Mouse (Mus musculus) hindbrain, embryonic 14.5 days (tissue): ENCODE results near the gene Lgi1. TPM values are rescaled to one million over a fixed set of nuclear protein-coding genes. Genes with fewer than 3 reads are reported as not detected.

Source experiments
- ATAC-seq: fragments of 200-750 bp; cut with Nextera tagmentation; 2 replicates; pipeline ENCODE4 v1.8.0; 2017; ENCODE audit warnings: moderate number of reproducible peaks, mild to moderate bottlenecking, moderate TSS enrichment, moderate library complexity; ENCODE audit not compliant: low FRiP score
- DNase-seq: peaks from one replicate; pipeline ENCODE4 v3.0.0-alpha.2; 2015; ENCODE audit warnings: low spot score
- H3K27ac ChIP-seq: fragments of 300-500 bp; sonication (generic); 2 replicates; pipeline ENCODE4 v1.5.1; 2014; ENCODE audit warnings: mild to moderate bottlenecking, moderate library complexity
- H3K27me3 ChIP-seq: fragments of 300-500 bp; sonication (generic); 2 replicates; pipeline ENCODE4 v1.6.1; 2014; ENCODE audit warnings: mild to moderate bottlenecking, low read length, mixed read lengths; ENCODE audit not compliant: control insufficient read depth, insufficient read depth
- H3K36me3 ChIP-seq: fragments of 300-500 bp; sonication (generic); replicated peaks from 2 replicates; pipeline ENCODE4 v1.6.1; 2014; ENCODE audit not compliant: control insufficient read depth, insufficient read depth
- H3K4me1 ChIP-seq: fragments of 300-500 bp; sonication (generic); replicated peaks from 2 replicates; pipeline ENCODE4 v1.6.1; 2014; ENCODE audit warnings: antibody characterized with exemption, low read length, mixed read lengths; ENCODE audit not compliant: control insufficient read depth, insufficient read depth
- H3K4me2 ChIP-seq: fragments of 300-500 bp; sonication (generic); replicated peaks from 2 replicates; pipeline ENCODE4 v1.6.1; 2014; ENCODE audit warnings: mild to moderate bottlenecking, moderate library complexity
- H3K4me3 ChIP-seq: fragments of 300-500 bp; sonication (generic); replicated peaks from 2 replicates; pipeline ENCODE4 v1.5.1; 2014; ENCODE audit warnings: mild to moderate bottlenecking, low read length
- H3K9ac ChIP-seq: fragments of 300-500 bp; sonication (generic); 2 replicates; pipeline ENCODE4 v1.6.1; 2014
- H3K9me3 ChIP-seq: fragments of 300-500 bp; sonication (generic); 2 replicates; pipeline ENCODE4 v1.6.1; 2016; ENCODE audit warnings: low read length; ENCODE audit not compliant: control insufficient read depth
- WGBS: fragments of 180-500 bp; shearing (Covaris S2); extraction: QIAGEN DNeasy Blood & Tissue Kit; methylation state at CpG from one replicate; pipeline ENCODE4 v1.1.7; 2014; 5-methylcytosine and 5-hydroxymethylcytosine counted together
- polyA plus RNA-seq: library from polyadenylated mRNA; unstranded; fragments of >200 nt; fragmentation: Nextera tagmentation; extraction: Ambion mirVana; gene quantifications from 2 replicates; pipeline ENCODE4 v1.2.1, GENCODE M21; 2014

The Lgi1 gene
- polyA plus RNA-seq, 1 experiment from 2014 or later = 22.2 TPM

DNA sequence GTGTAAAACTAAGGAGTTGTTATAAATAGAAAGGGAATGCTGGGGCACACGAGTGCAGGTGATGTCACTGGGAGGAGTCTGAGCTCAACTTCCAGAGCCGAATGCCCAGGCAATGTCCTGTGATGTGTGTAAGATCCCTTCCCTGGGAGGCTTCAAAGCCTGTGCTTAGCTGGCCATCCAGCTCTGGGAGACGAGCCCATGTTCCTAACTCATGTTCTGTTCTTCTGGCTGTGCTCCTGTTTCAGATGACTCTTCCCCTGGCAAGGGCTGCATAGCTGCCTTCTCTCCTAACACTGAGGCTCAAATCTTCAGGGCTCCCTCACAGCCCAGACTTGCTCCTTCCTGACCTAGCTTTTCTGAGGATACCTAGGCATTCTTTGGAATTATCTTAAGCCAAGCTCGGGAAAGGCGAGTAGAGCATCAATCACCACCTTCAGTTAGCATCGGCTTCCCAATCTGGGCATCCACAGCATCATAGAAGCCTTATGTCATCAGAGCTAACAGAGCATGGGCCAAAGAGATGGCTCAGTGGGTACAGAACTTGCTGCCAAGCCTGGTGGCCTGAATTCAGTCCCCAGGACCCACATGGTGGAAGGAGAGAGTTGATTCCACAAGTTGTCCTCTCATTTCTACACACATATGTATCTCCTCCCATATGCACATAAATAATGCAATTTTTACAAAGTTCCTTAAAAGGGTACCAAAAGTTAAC, 52.4 kb downstream of the Lgi1 start:
- no peaks in the 10 kb centered on the region for H3K27me3 ChIP-seq
- ATAC-seq (no peak), DNase-seq (no peak)
- no peak overlapping the region for H3K4me3 ChIP-seq
- 89% methylated on average over 6 of the region's 6 CpGs for WGBS
- no peak overlapping the region for H3K4me2 ChIP-seq
- H3K36me3 ChIP-seq = no peaks in the 10 kb centered on the region
- no peak overlapping the region for H3K27ac ChIP-seq
- no peak overlapping the region for H3K9ac ChIP-seq
- H3K9me3 ChIP-seq = no peaks in the 10 kb centered on the region
- no peaks in the 10 kb centered on the region for H3K4me1 ChIP-seq

DNA sequence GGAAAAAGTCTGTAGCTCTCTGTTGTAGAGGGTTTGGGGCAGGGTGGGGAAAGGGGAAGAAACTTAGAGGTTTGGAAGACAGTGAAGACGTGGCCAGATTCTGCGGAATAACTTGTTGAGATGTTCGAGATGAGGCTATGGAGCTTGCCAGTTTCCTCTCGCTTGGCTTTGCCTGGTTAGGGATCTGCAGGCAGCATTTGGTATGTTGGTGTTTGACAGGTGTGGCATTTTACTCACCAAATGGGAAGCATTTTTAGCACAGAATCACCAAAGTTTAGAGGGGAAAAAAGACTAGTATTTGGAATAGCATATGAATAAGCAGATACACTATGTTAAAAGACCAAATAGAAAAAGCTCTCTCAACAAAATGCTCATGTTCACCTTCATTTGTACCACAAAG, 54.0 kb downstream of the Lgi1 start:
- H3K27ac ChIP-seq = no peak overlapping the region
- ATAC-seq = no peak
- no peak overlapping the region for H3K4me3 ChIP-seq
- no peaks in the 10 kb centered on the region for H3K4me1 ChIP-seq
- H3K27me3 ChIP-seq = no peaks in the 10 kb centered on the region
- WGBS = 92% methylated on average over 4 of the region's 4 CpGs
- H3K4me2 ChIP-seq = no peak overlapping the region
- DNase-seq = no peak
- H3K36me3 ChIP-seq = no peaks in the 10 kb centered on the region
- H3K9me3 ChIP-seq = no peaks in the 10 kb centered on the region
- no peak overlapping the region for H3K9ac ChIP-seq

DNA sequence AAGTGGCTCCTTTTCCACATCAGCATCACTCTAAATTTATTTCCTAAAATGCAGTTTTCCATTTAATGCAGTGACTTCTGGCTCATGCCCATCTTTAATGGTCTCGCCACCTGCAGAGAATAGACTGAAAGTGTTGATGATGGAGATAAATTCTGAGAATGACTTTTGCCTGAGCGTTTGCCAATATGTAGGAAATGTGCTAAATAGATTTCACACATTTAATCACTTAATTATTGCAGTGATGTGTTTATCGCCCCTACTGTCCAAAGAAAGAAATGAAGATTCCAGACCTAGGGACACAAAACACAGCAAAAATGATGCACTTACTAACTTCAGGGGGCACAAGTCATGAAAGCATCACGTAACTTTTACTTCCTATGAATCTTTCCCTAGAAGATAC, 54.8 kb downstream of the Lgi1 start:
- H3K9me3 ChIP-seq = no peaks in the 10 kb centered on the region
- no peak for DNase-seq
- H3K27ac ChIP-seq = no peak overlapping the region
- H3K4me2 ChIP-seq = no peak overlapping the region
- WGBS = 91% methylated on average over 4 of the region's 4 CpGs
- H3K27me3 ChIP-seq = no peaks in the 10 kb centered on the region
- no peak overlapping the region for H3K4me3 ChIP-seq
- H3K36me3 ChIP-seq = no peaks in the 10 kb centered on the region
- H3K9ac ChIP-seq = no peak overlapping the region
- H3K4me1 ChIP-seq = 0 out of 2 replicates have a peak, but pooled peaks cover 3% of the 10 kb centered on the region
- ATAC-seq = no peak

DNA sequence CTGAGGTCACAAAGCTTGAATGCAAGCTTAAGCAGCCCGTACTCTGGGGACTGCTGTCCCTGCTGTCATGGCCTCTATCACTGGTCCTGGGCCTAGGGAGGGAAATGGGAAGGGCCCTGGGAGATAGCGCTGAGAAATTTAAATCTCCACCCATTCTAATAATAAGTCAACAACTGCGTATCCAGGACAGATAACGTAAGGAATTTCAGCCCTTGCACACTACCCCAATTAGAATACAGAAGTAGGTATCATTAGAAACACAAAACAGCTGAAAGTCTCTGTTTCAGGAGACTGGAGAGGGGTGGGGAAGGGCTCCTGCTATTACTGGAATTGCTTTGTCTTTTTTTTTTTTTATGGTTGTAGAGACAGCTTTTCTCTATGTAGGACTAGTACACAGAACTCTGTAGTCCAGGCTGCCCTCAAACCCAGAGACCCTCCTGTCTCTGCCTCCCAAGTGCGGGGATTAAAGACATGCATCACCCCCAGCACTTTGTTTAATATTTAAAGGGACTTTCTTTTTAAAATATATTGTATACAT, 56.4 kb downstream of the Lgi1 start:
- ATAC-seq (no peak), DNase-seq (no peak)
- WGBS = 87% methylated on average over 5 of the region's 5 CpGs
- H3K4me3 ChIP-seq = no peak overlapping the region
- no peak overlapping the region for H3K27ac ChIP-seq
- H3K27me3 ChIP-seq = no peaks in the 10 kb centered on the region
- H3K36me3 ChIP-seq = no peaks in the 10 kb centered on the region
- no peak overlapping the region for H3K4me2 ChIP-seq
- H3K9me3 ChIP-seq = no peaks in the 10 kb centered on the region
- H3K4me1 ChIP-seq = 0 out of 2 replicates have a peak, but pooled peaks cover 4% of the 10 kb centered on the region
- no peak overlapping the region for H3K9ac ChIP-seq

DNA sequence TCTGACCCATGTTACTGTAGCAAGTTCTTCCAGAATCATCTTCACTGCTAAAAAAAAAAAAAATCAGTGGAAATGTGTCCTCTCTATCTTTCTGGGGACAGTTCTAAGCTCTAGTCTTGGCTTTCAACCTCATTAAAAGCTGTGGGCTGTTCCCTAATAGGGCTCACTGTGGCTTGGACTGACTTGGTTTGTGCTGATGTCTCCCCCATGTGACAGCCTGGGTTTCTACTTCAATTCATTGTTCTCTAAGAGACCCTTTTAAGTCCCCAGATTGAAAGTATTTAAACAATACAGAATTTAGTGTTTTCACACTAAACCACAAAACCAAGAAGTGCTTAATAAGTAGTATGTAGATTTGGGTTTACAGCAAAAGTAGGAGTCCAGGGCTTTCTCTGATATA, 59.4 kb downstream of the Lgi1 start:
- no peaks in the 10 kb centered on the region for H3K36me3 ChIP-seq
- H3K4me2 ChIP-seq = no peak overlapping the region
- ATAC-seq = no peak; the same call in 1 of the 2 replicates
- peak; percentile 28 for DNase-seq
- H3K27ac ChIP-seq = no peak overlapping the region
- 0 out of 2 replicates have a peak, but pooled peaks cover 4% of the 10 kb centered on the region for H3K4me1 ChIP-seq
- H3K4me3 ChIP-seq = no peak overlapping the region
- H3K27me3 ChIP-seq = no peaks in the 10 kb centered on the region
- H3K9me3 ChIP-seq = no peaks in the 10 kb centered on the region
- H3K9ac ChIP-seq = no peak overlapping the region

DNA sequence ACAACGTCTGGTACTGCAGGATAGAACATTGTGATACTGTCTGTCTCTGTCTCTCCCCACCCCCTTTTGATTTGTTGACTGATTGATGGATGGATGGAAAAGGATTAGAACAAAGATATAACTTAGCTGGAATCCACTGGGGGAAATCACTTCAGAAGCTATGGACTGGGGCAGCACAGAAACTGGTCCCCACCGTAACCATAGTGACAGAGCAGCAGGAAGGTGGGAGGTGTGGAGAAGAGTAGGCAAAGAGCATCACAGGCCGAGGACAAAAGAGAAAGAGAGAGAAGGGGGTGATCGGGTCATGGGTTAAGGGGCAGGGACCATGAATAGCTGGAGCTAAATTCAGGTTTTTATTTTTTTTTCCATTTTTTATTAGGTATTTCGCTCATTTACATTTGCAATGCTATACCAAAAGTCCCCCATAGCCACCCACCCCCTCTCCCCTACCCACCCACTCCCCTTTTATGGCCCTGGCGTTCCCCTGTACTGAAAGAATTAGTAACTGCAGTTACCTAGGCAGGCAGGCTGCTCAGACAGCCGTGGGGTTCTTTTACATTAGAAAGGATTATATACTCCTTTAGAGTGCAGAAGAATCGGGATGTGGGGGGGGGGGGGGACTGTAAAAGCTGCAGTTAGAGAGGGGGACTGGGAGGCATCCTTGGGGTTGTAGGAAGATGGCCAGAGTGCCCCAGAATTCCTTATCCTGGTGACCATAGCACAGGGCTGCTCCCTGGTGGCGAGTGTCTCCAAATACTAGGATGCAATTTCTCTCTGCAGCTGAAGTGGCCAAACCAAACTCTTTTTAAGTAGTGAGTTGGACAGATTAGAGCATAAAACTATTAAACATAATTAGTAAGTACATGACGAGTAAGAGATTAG, 60.1 kb downstream of the Lgi1 start:
- Histone ChIP-seq H3K27ac (no peak overlapping the region), H3K9ac (no peak overlapping the region), H3K4me3 (no peak overlapping the region), H3K27me3 (no peaks in the 10 kb centered on the region), H3K36me3 (no peaks in the 10 kb centered on the region), H3K9me3 (no peaks in the 10 kb centered on the region), H3K4me2 (no peak overlapping the region), H3K4me1 (0 out of 2 replicates have a peak, but pooled peaks cover 4% of the 10 kb centered on the region)
- WGBS = 15% methylated on average over 10 of the region's 10 CpGs
- ATAC-seq (peak; percentile 82), DNase-seq (peak; percentile 52)

DNA sequence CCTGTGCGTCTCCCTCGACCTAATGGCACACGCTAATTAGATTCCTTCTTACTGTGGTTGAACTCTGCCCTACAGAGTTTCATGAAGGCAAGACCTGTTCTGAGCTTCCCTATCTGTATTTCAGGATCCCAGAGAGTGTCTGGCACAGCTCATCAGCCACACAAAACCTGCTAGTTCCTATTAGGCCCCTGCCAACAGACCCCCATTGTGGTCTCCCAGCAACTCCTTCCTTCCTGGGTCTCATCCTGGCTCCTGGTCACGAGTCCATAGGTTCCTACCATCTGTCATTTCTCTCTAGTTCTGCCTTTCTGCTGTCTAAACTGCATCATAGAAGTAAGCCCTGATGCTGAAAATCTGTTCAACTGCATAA, 60.7 kb downstream of the Lgi1 start:
- no peak for DNase-seq
- no peak overlapping the region for H3K4me3 ChIP-seq
- H3K9ac ChIP-seq = no peak overlapping the region
- no peaks in the 10 kb centered on the region for H3K9me3 ChIP-seq
- no peak overlapping the region for H3K27ac ChIP-seq
- no peak for ATAC-seq
- WGBS = 59% methylated on average over 4 of the region's 4 CpGs
- H3K4me1 ChIP-seq = 0 out of 2 replicates have a peak, but pooled peaks cover 4% of the 10 kb centered on the region
- no peak overlapping the region for H3K4me2 ChIP-seq
- no peaks in the 10 kb centered on the region for H3K27me3 ChIP-seq
- H3K36me3 ChIP-seq = no peaks in the 10 kb centered on the region

DNA sequence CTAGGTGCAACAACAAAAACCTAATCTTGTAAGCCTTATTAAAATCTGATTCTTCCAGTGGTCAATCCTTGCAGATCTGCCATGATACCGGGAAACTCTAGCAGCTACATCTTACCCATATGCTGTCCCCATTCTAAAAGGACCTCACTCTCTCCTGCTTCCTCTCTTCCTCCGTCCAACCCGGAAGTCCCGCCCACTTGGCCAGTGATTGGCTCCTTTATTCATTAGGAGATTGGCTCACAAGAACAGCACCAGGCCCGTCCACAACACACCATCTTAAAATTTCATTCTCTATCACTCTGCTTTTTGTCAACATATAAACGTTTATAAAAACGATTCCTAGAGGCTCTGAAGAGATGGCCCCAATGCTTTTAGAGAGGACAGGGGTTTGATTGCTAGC, 61.5 kb downstream of the Lgi1 start:
- no peak overlapping the region for H3K4me3 ChIP-seq
- H3K27me3 ChIP-seq = no peaks in the 10 kb centered on the region
- no peak overlapping the region for H3K4me2 ChIP-seq
- no peak for ATAC-seq
- no peaks in the 10 kb centered on the region for H3K36me3 ChIP-seq
- H3K4me1 ChIP-seq = 0 out of 2 replicates have a peak, but pooled peaks cover 4% of the 10 kb centered on the region
- 91% methylated on average over 7 of the region's 7 CpGs for WGBS
- H3K9me3 ChIP-seq = no peaks in the 10 kb centered on the region
- no peak overlapping the region for H3K27ac ChIP-seq
- no peak overlapping the region for H3K9ac ChIP-seq
- no peak for DNase-seq

DNA sequence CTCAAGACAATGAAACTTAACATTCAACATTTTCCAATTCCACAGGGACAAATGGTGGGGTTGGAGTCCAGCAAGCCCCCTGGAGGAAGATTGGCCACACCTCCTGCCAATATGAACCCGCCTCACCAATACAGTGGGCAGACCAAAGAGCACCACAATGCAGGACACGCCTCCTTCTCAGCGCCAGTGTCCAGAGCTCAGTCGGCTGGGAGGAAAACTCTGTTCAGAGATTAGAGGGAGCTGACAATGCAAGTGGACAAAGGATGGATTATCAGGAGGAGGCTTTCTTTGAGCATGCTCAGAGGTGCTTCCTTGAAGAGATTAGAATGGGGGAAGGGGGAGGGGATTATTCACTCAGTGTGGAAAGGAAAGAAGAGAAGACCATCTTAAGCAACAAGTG, 62.7 kb downstream of the Lgi1 start:
- Histone ChIP-seq H3K4me2 (no peak overlapping the region), H3K4me3 (no peak overlapping the region), H3K4me1 (0 out of 2 replicates have a peak, but pooled peaks cover 4% of the 10 kb centered on the region), H3K9ac (no peak overlapping the region), H3K27me3 (no peaks in the 10 kb centered on the region), H3K36me3 (no peaks in the 10 kb centered on the region), H3K27ac (no peak overlapping the region), H3K9me3 (no peaks in the 10 kb centered on the region)
- no peak for DNase-seq
- 37% methylated on average over 4 of the region's 4 CpGs for WGBS
- ATAC-seq = no peak
